Mouse (Mus musculus) lung, postnatal 14 days (tissue): ENCODE measurements around the gene Jun.
A peak's percentile ranks its signal among the peaks of the same experiment; 100 is the strongest.

Experiments used
- DNase-seq: peaks from one replicate; pipeline ENCODE4 v3.0.0; 2021

Jun gene

GRCm38 (mm10) chr4:95052025-95052899, at the start of gene Jun:
TSS of gene Jun (minus strand) at chr4:95052222.
- peak; percentile 100 for DNase-seq

- DNase-seq = no peak
Observed at GRCm38 (mm10) chr4:95101684-95102083, 49.7 kb upstream of the Jun start.

GRCm38 (mm10) chr4:95100694-95101093, 48.7 kb upstream of the Jun start:
- DNase-seq = no peak

GRCm38 (mm10) chr4:95099373-95099772, 47.4 kb upstream of the Jun start:
- DNase-seq = no peak

- no peak for DNase-seq
Observed at GRCm38 (mm10) chr4:95098722-95099097, 46.7 kb upstream of the Jun start.

GRCm38 (mm10) chr4:95097942-95098721, 46.1 kb upstream of the Jun start:
- DNase-seq = no peak

- DNase-seq = no peak
Observed at GRCm38 (mm10) chr4:95096731-95097130, 44.7 kb upstream of the Jun start.

- DNase-seq = no peak
Observed at GRCm38 (mm10) chr4:95095911-95096310, 43.9 kb upstream of the Jun start.

GRCm38 (mm10) chr4:95095355-95095754, 43.3 kb upstream of the Jun start:
- DNase-seq = no peak

GRCm38 (mm10) chr4:95094700-95095113, 42.7 kb upstream of the Jun start:
- DNase-seq = no peak

GRCm38 (mm10) chr4:95093615-95094014, 41.6 kb upstream of the Jun start:
- DNase-seq = no peak

- no peak for DNase-seq
Observed at GRCm38 (mm10) chr4:95092516-95092915, 40.5 kb upstream of the Jun start.

GRCm38 (mm10) chr4:95091536-95091935, 39.5 kb upstream of the Jun start:
- DNase-seq = no peak

- no peak for DNase-seq
Observed at GRCm38 (mm10) chr4:95089968-95090367, 37.9 kb upstream of the Jun start.

- DNase-seq = no peak
Observed at GRCm38 (mm10) chr4:95089053-95089452, 37.0 kb upstream of the Jun start.

- DNase-seq = no peak
Observed at GRCm38 (mm10) chr4:95083957-95084356, 31.9 kb upstream of the Jun start.

GRCm38 (mm10) chr4:95083191-95083729, 31.2 kb upstream of the Jun start:
- no peak for DNase-seq

- DNase-seq = peak; percentile 80
Observed at GRCm38 (mm10) chr4:95082481-95083088, 30.6 kb upstream of the Jun start.

GRCm38 (mm10) chr4:95081632-95082031, 29.6 kb upstream of the Jun start:
- no peak for DNase-seq

GRCm38 (mm10) chr4:95078625-95079024, 26.6 kb upstream of the Jun start:
- DNase-seq = no peak

GRCm38 (mm10) chr4:95076279-95076678, 24.3 kb upstream of the Jun start:
- no peak for DNase-seq

- no peak for DNase-seq
Observed at GRCm38 (mm10) chr4:95075591-95076002, 23.6 kb upstream of the Jun start.

- no peak for DNase-seq
Observed at GRCm38 (mm10) chr4:95074319-95074718, 22.3 kb upstream of the Jun start.
